Mouse (Mus musculus): ENCODE results near the gene Ddx20. TPM values are rescaled to one million over a fixed set of nuclear protein-coding genes. Genes with fewer than 3 reads are reported as not detected.
"Not testable (repeated sequence)": the region's sequence is repeated elsewhere in the genome, so short reads cannot be mapped to it uniquely, and the experiment has no call there.

Gene Ddx20
- polyA plus RNA-seq, 1 experiment from 2014 or later, result 31.8 TPM

- not testable (repeated sequence) for H3K4me3 ChIP-seq (ENCODE audit: low read depth, low read length); ATAC-seq; H3K27ac ChIP-seq (ENCODE audit: low read depth, low read length); H3K4me2 ChIP-seq (ENCODE audit: low read length); H3K9ac ChIP-seq (ENCODE audit: low read length); H3K36me3 ChIP-seq (ENCODE audit: control insufficient read depth, insufficient read depth, low read length); H3K9me3 ChIP-seq (replicated peaks; ENCODE audit: control insufficient read depth, low read length); DNase-seq (ENCODE audit: low spot score); H3K27me3 ChIP-seq (replicated peaks; ENCODE audit: control insufficient read depth, insufficient read depth, low read length)
- H3K4me1 ChIP-seq (ENCODE audit: control insufficient read depth, insufficient read depth, low read length), result peaks cover 20% of the 10 kb centered on the region
- WGBS, result 42% methylated on average over 1 of the region's 1 CpGs
Observed at GRCm38 (mm10) chr3:105700786-105701185, 13.4 kb upstream of the Ddx20 start.

DNA sequence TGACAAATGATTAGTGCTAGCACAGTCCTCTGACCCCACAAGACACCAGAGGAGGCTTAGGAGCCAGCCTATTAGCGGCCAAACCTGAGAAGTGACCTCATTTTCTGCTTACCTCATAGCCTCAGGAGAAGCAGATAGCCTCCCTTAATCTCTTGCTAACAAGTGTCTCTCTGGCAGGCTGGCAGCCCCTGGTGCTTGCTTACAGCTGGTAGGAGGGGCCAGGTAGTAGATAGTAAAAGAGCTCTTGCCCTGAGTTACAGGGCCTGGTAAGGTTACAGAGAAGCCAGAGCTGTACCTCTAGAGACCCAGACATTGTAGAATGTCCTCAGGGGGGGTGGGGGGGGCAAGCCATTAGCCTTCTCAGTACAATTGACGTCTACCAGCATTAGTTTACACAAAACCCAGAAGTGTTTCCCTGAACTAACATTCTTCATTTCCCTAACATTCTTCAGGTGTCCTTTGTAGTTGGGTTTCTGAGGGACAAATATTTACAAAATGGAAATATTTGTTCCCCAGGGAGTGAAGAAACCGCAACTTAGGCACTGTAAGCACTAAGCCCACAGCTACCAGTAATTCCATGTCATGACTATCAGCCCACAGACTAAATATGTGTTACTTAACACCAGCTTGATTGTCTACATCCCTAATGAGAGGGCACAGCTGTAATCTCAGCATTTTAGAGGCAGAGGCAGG, 12.0 kb upstream of the Ddx20 start:
- H3K27ac ChIP-seq (ENCODE audit: low read depth, low read length), result no peak overlapping the region
- no peak overlapping the region for H3K4me2 ChIP-seq (ENCODE audit: low read length)
- no peak for DNase-seq (ENCODE audit: low spot score)
- no peak overlapping the region for H3K9ac ChIP-seq (ENCODE audit: low read length)
- peaks cover 16% of the 10 kb centered on the region for H3K4me1 ChIP-seq (ENCODE audit: control insufficient read depth, insufficient read depth, low read length)
- no peaks in the 10 kb centered on the region for H3K9me3 ChIP-seq (replicated peaks; ENCODE audit: control insufficient read depth, low read length)
- ATAC-seq, result no peak
- no peaks in the 10 kb centered on the region for H3K36me3 ChIP-seq (ENCODE audit: control insufficient read depth, insufficient read depth, low read length)
- WGBS, result 66% methylated on average over 3 of the region's 3 CpGs
- no peaks in the 10 kb centered on the region for H3K27me3 ChIP-seq (replicated peaks; ENCODE audit: control insufficient read depth, insufficient read depth, low read length)
- no peak overlapping the region for H3K4me3 ChIP-seq (ENCODE audit: low read depth, low read length)

DNA sequence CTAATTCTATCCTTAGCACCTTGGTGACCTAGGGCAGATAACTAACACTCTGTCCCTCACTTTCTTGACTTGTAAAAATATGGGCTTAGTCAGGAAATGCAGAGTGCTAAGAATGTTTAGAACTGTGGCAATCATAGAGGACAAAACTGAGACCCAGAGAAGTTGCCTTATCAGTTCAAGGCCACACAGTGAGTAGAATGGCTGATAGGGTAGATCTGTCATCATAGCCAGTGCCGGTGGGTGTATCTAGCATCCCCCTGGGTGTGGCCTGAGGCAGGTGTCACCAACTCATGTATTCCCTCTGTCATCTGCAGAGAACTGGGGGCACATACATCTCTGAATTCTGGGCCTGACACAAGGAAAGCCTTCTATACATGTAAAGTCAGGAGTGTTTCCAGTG, 10.9 kb upstream of the Ddx20 start:
- peaks cover 12% of the 10 kb centered on the region for H3K4me1 ChIP-seq (ENCODE audit: control insufficient read depth, insufficient read depth, low read length)
- WGBS, result 89% methylated on average over 1 of the region's 1 CpGs
- H3K27me3 ChIP-seq (replicated peaks; ENCODE audit: control insufficient read depth, insufficient read depth, low read length), result no peaks in the 10 kb centered on the region
- no peak overlapping the region for H3K4me3 ChIP-seq (ENCODE audit: low read depth, low read length)
- H3K9me3 ChIP-seq (replicated peaks; ENCODE audit: control insufficient read depth, low read length), result no peaks in the 10 kb centered on the region
- H3K36me3 ChIP-seq (ENCODE audit: control insufficient read depth, insufficient read depth, low read length), result no peaks in the 10 kb centered on the region
- H3K4me2 ChIP-seq (ENCODE audit: low read length), result no peak overlapping the region
- H3K9ac ChIP-seq (ENCODE audit: low read length), result no peak overlapping the region
- H3K27ac ChIP-seq (ENCODE audit: low read depth, low read length), result no peak overlapping the region
- ATAC-seq (no peak), DNase-seq (ENCODE audit: low spot score) (no peak)

DNA sequence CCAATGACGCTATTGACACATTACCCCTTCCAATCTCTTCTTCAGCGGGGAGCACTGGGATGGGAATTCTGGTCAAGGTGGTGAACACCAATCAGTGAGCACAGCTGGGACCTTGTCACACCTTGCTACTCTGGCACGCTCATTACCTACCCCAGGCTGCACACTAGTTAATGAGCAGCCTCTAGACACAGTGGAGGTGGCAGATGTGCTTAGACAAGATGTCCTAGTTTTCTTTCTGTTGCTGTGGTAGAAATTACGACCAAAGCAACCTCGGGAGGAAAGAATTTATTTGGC, 9.7 kb upstream of the Ddx20 start:
- ATAC-seq (no peak), DNase-seq (ENCODE audit: low spot score) (no peak)
- WGBS, result 64% methylated on average over 5 of the region's 5 CpGs

DNA sequence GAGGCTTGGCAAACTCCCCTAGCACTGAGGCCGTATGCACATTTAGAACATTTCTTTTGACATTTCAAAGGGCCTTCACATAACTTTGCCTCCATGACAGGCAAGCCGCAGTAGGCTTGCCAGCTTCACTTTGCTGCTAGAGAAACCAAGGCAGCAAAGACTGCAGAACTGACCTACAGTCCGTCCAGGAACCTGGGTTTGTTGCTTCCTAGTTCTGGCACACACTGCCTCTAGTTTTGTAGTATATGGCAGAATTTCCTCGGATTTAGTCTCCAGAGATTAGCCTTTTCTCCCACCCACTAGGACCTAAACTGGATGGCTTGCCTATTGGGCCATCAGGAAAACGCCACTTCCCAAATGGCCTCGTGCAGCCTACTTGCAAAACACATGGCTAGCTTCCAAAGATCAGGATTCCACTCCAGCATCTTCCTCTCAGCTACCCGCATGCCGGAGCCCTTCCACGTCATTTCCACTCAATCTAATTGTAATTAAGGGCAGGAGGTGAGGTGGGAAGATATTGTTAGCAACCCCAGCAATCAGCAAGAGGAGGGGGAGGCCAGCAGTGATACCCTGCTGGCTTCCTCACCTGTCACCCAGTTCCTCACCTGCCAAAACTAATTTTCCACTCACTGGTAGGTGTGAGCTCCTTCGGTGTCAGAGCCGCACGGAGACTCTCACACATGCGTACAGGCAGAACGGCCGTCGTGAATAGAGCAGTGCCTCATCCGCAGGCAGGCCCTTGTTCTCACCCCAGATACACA, 9.2 kb upstream of the Ddx20 start:
- DNase-seq (ENCODE audit: low spot score), result peak; percentile 37
- no peaks in the 10 kb centered on the region for H3K9me3 ChIP-seq (replicated peaks; ENCODE audit: control insufficient read depth, low read length)
- no peak overlapping the region for H3K4me3 ChIP-seq (ENCODE audit: low read depth, low read length)
- ATAC-seq, result peak; percentile 47
- 49% methylated on average over 17 of the region's 17 CpGs for WGBS
- no peaks in the 10 kb centered on the region for H3K36me3 ChIP-seq (ENCODE audit: control insufficient read depth, insufficient read depth, low read length)
- H3K4me2 ChIP-seq (ENCODE audit: low read length), result peak overlapping the region; percentile 30
- H3K9ac ChIP-seq (ENCODE audit: low read length), result no peak overlapping the region
- peaks cover 12% of the 10 kb centered on the region for H3K4me1 ChIP-seq (ENCODE audit: control insufficient read depth, insufficient read depth, low read length)
- H3K27me3 ChIP-seq (replicated peaks; ENCODE audit: control insufficient read depth, insufficient read depth, low read length), result no peaks in the 10 kb centered on the region
- peak overlapping the region; percentile 44; the same call in 1 of the 2 replicates for H3K27ac ChIP-seq (ENCODE audit: low read depth, low read length)

More for the DNA sequence above, 9.7 kb upstream of the Ddx20 start:
- no peak overlapping the region for H3K4me2 ChIP-seq (ENCODE audit: low read length)
- H3K9me3 ChIP-seq (replicated peaks; ENCODE audit: control insufficient read depth, low read length), result no peaks in the 10 kb centered on the region
- H3K9ac ChIP-seq (ENCODE audit: low read length), result no peak overlapping the region
- H3K27ac ChIP-seq (ENCODE audit: low read depth, low read length), result no peak overlapping the region
- H3K4me3 ChIP-seq (ENCODE audit: low read depth, low read length), result no peak overlapping the region
- no peaks in the 10 kb centered on the region for H3K36me3 ChIP-seq (ENCODE audit: control insufficient read depth, insufficient read depth, low read length)
- H3K4me1 ChIP-seq (ENCODE audit: control insufficient read depth, insufficient read depth, low read length), result peaks cover 12% of the 10 kb centered on the region
- no peaks in the 10 kb centered on the region for H3K27me3 ChIP-seq (replicated peaks; ENCODE audit: control insufficient read depth, insufficient read depth, low read length)

GRCm38 (mm10) chr3:105695476-105696386, 8.4 kb upstream of the Ddx20 start:
- H3K4me1 ChIP-seq (ENCODE audit: control insufficient read depth, insufficient read depth, low read length), result peaks cover 12% of the 10 kb centered on the region
- peak overlapping the region; percentile 49 for H3K9ac ChIP-seq (ENCODE audit: low read length)
- 20% methylated on average over 20 of the region's 20 CpGs for WGBS
- H3K9me3 ChIP-seq (replicated peaks; ENCODE audit: control insufficient read depth, low read length), result no peaks in the 10 kb centered on the region
- H3K4me2 ChIP-seq (ENCODE audit: low read length), result peak overlapping the region; percentile 30
- H3K4me3 ChIP-seq (ENCODE audit: low read depth, low read length), result no peak overlapping the region
- peak overlapping the region; percentile 44; the same call in 1 of the 2 replicates for H3K27ac ChIP-seq (ENCODE audit: low read depth, low read length)
- H3K36me3 ChIP-seq (ENCODE audit: control insufficient read depth, insufficient read depth, low read length), result no peaks in the 10 kb centered on the region
- DNase-seq (ENCODE audit: low spot score), result peak; percentile 48
- no peaks in the 10 kb centered on the region for H3K27me3 ChIP-seq (replicated peaks; ENCODE audit: control insufficient read depth, insufficient read depth, low read length)
- ATAC-seq, result peak; percentile 58

- Histone ChIP-seq H3K27me3 (replicated peaks; ENCODE audit: control insufficient read depth, insufficient read depth, low read length) (no peaks in the 10 kb centered on the region), H3K9me3 (replicated peaks; ENCODE audit: control insufficient read depth, low read length) (no peaks in the 10 kb centered on the region), H3K4me1 (ENCODE audit: control insufficient read depth, insufficient read depth, low read length) (peaks cover 12% of the 10 kb centered on the region), H3K4me2 (ENCODE audit: low read length) (no peak overlapping the region), H3K36me3 (ENCODE audit: control insufficient read depth, insufficient read depth, low read length) (no peaks in the 10 kb centered on the region), H3K4me3 (ENCODE audit: low read depth, low read length) (no peak overlapping the region), H3K27ac (ENCODE audit: low read depth, low read length) (no peak overlapping the region), H3K9ac (ENCODE audit: low read length) (no peak overlapping the region)
- 80% methylated on average over 14 of the region's 14 CpGs for WGBS
- ATAC-seq (no peak), DNase-seq (ENCODE audit: low spot score) (no peak)
Observed at GRCm38 (mm10) chr3:105693327-105694080, 6.1 kb upstream of the Ddx20 start.

DNA sequence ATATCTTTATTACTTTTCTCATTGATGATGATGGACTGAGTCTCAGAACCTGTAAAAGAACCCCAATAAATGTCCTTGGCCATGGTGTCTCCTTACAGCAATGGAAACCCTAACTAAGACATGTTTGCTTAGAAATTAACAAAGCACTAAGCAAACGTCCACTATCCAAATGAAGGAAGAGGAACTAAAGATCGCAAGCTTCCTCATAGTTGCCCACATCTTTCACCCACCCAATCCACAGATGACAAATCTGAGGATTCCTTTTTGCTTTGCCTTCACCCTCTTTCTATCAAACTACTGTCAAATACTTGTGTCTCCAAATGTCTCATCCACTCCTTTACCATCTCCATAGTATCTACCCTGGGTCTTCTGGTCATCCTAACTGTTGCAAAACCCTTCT, 1.2 kb upstream of the Ddx20 start:
- 93% methylated on average over 2 of the region's 2 CpGs for WGBS
- Histone ChIP-seq H3K4me2 (ENCODE audit: low read length) (no peak overlapping the region), H3K36me3 (ENCODE audit: control insufficient read depth, insufficient read depth, low read length) (peaks cover 7% of the 10 kb centered on the region)

More for the DNA sequence above, 1.2 kb upstream of the Ddx20 start:
- Histone ChIP-seq H3K27ac (ENCODE audit: low read depth, low read length) (no peak overlapping the region), H3K9ac (ENCODE audit: low read length) (no peak overlapping the region), H3K9me3 (replicated peaks; ENCODE audit: control insufficient read depth, low read length) (no peaks in the 10 kb centered on the region), H3K4me1 (ENCODE audit: control insufficient read depth, insufficient read depth, low read length) (peaks cover 5% of the 10 kb centered on the region), H3K4me3 (ENCODE audit: low read depth, low read length) (no peak overlapping the region), H3K27me3 (replicated peaks; ENCODE audit: control insufficient read depth, insufficient read depth, low read length) (no peaks in the 10 kb centered on the region)
- DNase-seq (ENCODE audit: low spot score), result no peak
- no peak for ATAC-seq

Data from forebrain, embryonic 14.5 days (tissue).